Comparison of ENCODE assay signal across 8 mouse cellular contexts in the genomic region with DNA sequence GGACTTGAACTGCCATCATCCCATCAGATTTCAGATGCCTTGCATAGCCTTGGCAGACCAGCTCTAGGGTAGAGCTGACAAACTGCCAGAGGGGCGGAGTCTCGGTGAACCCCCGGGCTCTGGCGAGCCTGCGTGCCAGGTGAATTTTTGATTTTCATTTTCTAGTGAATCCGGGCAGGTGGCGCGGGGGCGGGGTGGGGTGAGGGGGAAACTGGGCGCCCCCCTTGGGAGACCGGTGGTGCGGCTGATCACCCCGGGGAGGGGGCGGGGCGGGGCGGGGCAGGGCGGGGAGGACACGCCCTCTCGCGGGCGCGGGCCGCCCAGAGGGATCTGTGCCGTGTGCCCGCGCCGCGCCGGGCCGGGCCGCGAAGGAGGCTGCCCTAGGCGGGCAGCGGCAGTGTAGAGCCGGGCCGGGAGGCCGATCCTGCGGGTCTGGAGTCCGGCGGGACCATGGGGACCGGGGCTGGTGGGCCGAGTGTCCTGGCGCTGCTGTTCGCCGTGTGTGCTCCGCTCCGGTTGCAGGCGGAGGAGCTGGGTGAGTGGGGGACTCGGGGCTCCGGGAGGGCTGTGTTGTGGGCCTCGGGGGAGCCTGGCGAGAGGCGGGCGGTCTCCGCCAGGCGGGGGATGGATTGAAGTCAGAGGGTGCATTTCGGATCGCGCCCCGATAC. TPM values are rescaled to one million over a fixed set of nuclear protein-coding genes. Genes with fewer than 3 reads are reported as not detected.
DNase-seq lines count a peak whose midpoint lies in the region; ATAC-seq and TF ChIP-seq lines count a peak whose summit lies in the region.

A gene (plus strand): TSS at position 319 of the 668 bp plus-strand sequence.

- peak within 1 kb of the TSS; percentile 83 for H3K4me3 ChIP-seq in embryonic facial prominence, embryonic 13.5 days
- H3K4me3 ChIP-seq in heart, embryonic 11.5 days (ENCODE audit: low read depth, low read length), result peak within 1 kb of the TSS; percentile 82
- H3K4me3 ChIP-seq in kidney, embryonic 14.5 days (ENCODE audit: low read length), result peak within 1 kb of the TSS; percentile 79
- peak within 1 kb of the TSS; percentile 91 for H3K4me3 ChIP-seq in liver, adult 2 months (ENCODE audit: insufficient read depth, low read depth, low read length)
- peak within 1 kb of the TSS; percentile 63 for H3K4me3 ChIP-seq in myocyte

- 0 out of 2 replicates have a peak, but pooled peaks have one; percentile 60 for TF ChIP-seq POLR2A in liver, adult 2 months (IDR thresholded peaks at IDR 0.05; ENCODE audit: extremely low read depth, insufficient read depth, low read length)
- peak; percentile 67 for TF ChIP-seq POLR2A in myocyte (IDR thresholded peaks at IDR 0.05; ENCODE audit: insufficient read length, low read depth)

- no peaks in the 10 kb centered on the region for H3K9me3 ChIP-seq in embryonic facial prominence, embryonic 13.5 days
- H3K9me3 ChIP-seq in heart, embryonic 11.5 days (replicated peaks; ENCODE audit: control insufficient read depth, low read length), result no peaks in the 10 kb centered on the region
- no peaks in the 10 kb centered on the region; the same call in 1 of the 2 replicates for H3K9me3 ChIP-seq in kidney, embryonic 14.5 days (ENCODE audit: control insufficient read depth, low read length)

- peak within 1 kb of the TSS; percentile 78 for H3K4me2 ChIP-seq in embryonic facial prominence, embryonic 13.5 days
- peak within 1 kb of the TSS; percentile 87 for H3K4me2 ChIP-seq in heart, embryonic 11.5 days
- peak within 1 kb of the TSS; percentile 75 for H3K4me2 ChIP-seq in kidney, embryonic 14.5 days (replicated peaks; ENCODE audit: low read depth, low read length)
- H3K4me2 ChIP-seq in myocyte (ENCODE audit: low read depth), result peak within 1 kb of the TSS; percentile 75

- H3K27ac ChIP-seq in embryonic facial prominence, embryonic 13.5 days, result peak within 1 kb of the TSS; percentile 72
- no peak within 1 kb of the TSS for H3K27ac ChIP-seq in heart, embryonic 11.5 days (ENCODE audit: low read depth, low read length)
- H3K27ac ChIP-seq in kidney, embryonic 14.5 days (ENCODE audit: low read depth, low read length), result peak within 1 kb of the TSS; percentile 79
- peak within 1 kb of the TSS; percentile 55 for H3K27ac ChIP-seq in liver, adult 2 months (replicated peaks; ENCODE audit: insufficient read depth, low read depth, low read length)

- TF ChIP-seq CTCF in liver, adult 2 months (IDR thresholded peaks at IDR 0.05; ENCODE audit: low read depth, low read length), result no peak

- H3K79me2 ChIP-seq in liver, adult 2 months (ENCODE audit: control insufficient read depth, insufficient read depth, low read length), result peaks cover 18% of the 10 kb centered on the region; the same call in 1 of the 2 replicates
- H3K79me2 ChIP-seq in myocyte (ENCODE audit: control insufficient read depth, insufficient read depth), result no peaks in the 10 kb centered on the region

- H3ac ChIP-seq in myocyte (ENCODE audit: control insufficient read depth, insufficient read length), result peak within 1 kb of the TSS; percentile 66

- peaks cover 21% of the 10 kb centered on the region for H3K4me1 ChIP-seq in embryonic facial prominence, embryonic 13.5 days
- H3K4me1 ChIP-seq in heart, embryonic 11.5 days (ENCODE audit: control insufficient read depth, insufficient read depth, low read length), result 0 out of 2 replicates have a peak, but pooled peaks cover 2% of the 10 kb centered on the region
- 0 out of 2 replicates have a peak, but pooled peaks cover 12% of the 10 kb centered on the region for H3K4me1 ChIP-seq in kidney, embryonic 14.5 days (ENCODE audit: control insufficient read depth, insufficient read depth, low read length)
- H3K4me1 ChIP-seq in liver, adult 2 months (ENCODE audit: control insufficient read depth, insufficient read depth, low read length), result peaks cover 10% of the 10 kb centered on the region

- peak within 1 kb of the TSS; percentile 92 for H3K9ac ChIP-seq in embryonic facial prominence, embryonic 13.5 days
- H3K9ac ChIP-seq in heart, embryonic 11.5 days (ENCODE audit: low read depth, low read length), result peak within 1 kb of the TSS; percentile 90
- H3K9ac ChIP-seq in kidney, embryonic 14.5 days (ENCODE audit: low read depth, low read length), result peak within 1 kb of the TSS; percentile 90
- peak within 1 kb of the TSS; percentile 94 for H3K9ac ChIP-seq in liver, adult 2 months (ENCODE audit: low read depth, low read length)

- under 1% methylated on average over 52 of the region's 60 CpGs for WGBS in embryonic facial prominence, embryonic 13.5 days
- 1% methylated on average over 46 of the region's 60 CpGs for WGBS in heart, embryonic 11.5 days (ENCODE audit: insufficient replicate concordance)
- WGBS in kidney, embryonic 14.5 days, result 1% methylated on average over 47 of the region's 60 CpGs
- under 1% methylated on average over 49 of the region's 60 CpGs for WGBS in liver, adult 2 months

- H3K36me3 ChIP-seq in embryonic facial prominence, embryonic 13.5 days, result no peaks in the 10 kb centered on the region
- H3K36me3 ChIP-seq in heart, embryonic 11.5 days (ENCODE audit: control insufficient read depth, insufficient read depth, low read length), result no peaks in the 10 kb centered on the region
- no peaks in the 10 kb centered on the region for H3K36me3 ChIP-seq in kidney, embryonic 14.5 days (ENCODE audit: control insufficient read depth, insufficient read depth, low read length)
- H3K36me3 ChIP-seq in liver, adult 2 months (ENCODE audit: control insufficient read depth, insufficient read depth, low read length), result no peaks in the 10 kb centered on the region
- H3K36me3 ChIP-seq in myocyte (ENCODE audit: control insufficient read depth, insufficient read depth), result no peaks in the 10 kb centered on the region

- no peaks in the 10 kb centered on the region for H3K27me3 ChIP-seq in embryonic facial prominence, embryonic 13.5 days
- H3K27me3 ChIP-seq in heart, embryonic 11.5 days (ENCODE audit: control insufficient read depth, insufficient read depth, low read length), result no peaks in the 10 kb centered on the region
- no peaks in the 10 kb centered on the region for H3K27me3 ChIP-seq in kidney, embryonic 14.5 days (ENCODE audit: control insufficient read depth, insufficient read depth, low read length)
- no peaks in the 10 kb centered on the region for H3K27me3 ChIP-seq in liver, adult 2 months (ENCODE audit: control insufficient read depth, insufficient read depth, low read length)
- no peaks in the 10 kb centered on the region for H3K27me3 ChIP-seq in myocyte (ENCODE audit: control insufficient read depth, insufficient read depth, insufficient read length)

- peak; percentile 60 for DNase-seq in 3T3-L1 (ENCODE audit: low read depth, low spot score)
- peak; percentile 69 for DNase-seq in adrenal gland, postnatal 25 days
- DNase-seq in liver, adult 2 months (ENCODE audit: extremely low read depth, low read depth, low spot score), result peak; percentile 64
- peak; percentile 45 to 74 for DNase-seq in spleen, postnatal 4 days (ENCODE audit: low spot score in 2 of 2)

- peak; percentile 94 for ATAC-seq in embryonic facial prominence, embryonic 13.5 days (ENCODE audit: insufficient number of reproducible peaks, insufficient read depth, low FRiP score, low TSS enrichment, low read depth)
- peak; percentile 91 for ATAC-seq in heart, embryonic 11.5 days (replicated peaks; ENCODE audit: insufficient number of reproducible peaks, low FRiP score, low TSS enrichment)
- ATAC-seq in kidney, embryonic 14.5 days (ENCODE audit: low FRiP score, low TSS enrichment), result peak; percentile 96

TF ChIP-seq in myocyte, 11 proteins besides CTCF, POLR2A, EP300 and RAD21:
- TF ChIP-seq MYOG (IDR thresholded peaks at IDR 0.05; ENCODE audit: control insufficient read depth in 1 of 3, insufficient read depth in 1 of 3, insufficient read length in 2 of 3, low read depth in 2 of 3) (no peak), REST (IDR thresholded peaks at IDR 0.05; ENCODE audit: insufficient read depth, insufficient read length) (no peak), MYOD1 (IDR thresholded peaks at IDR 0.05; ENCODE audit: control insufficient read depth in 1 of 3, insufficient read length in 2 of 3, low read depth in 2 of 3) (peak in 1 of 3 experiments; percentile 9), POLR2AphosphoS2 (IDR thresholded peaks at IDR 0.05; ENCODE audit: insufficient read length, low read depth) (no peak), TCF3 (IDR thresholded peaks at IDR 0.05; ENCODE audit: insufficient read length, low read depth) (no peak)

RNA-seq across cellular contexts. Expression of the gene that starts here (rescaled TPM):
- 4.0 and 4.9 TPM in 2 replicates for total RNA-seq in adrenal gland, postnatal 25 days (2021)
- 26.1 and 27.1 TPM in 2 replicates for polyA plus RNA-seq in embryonic facial prominence, embryonic 13.5 days (2015; fragmentation: Nextera tagmentation; extraction: Ambion mirVana)
- 6.8 and 9.5 TPM in 2 replicates for polyA plus RNA-seq in heart, embryonic 11.5 days (2014; fragmentation: Nextera tagmentation; extraction: Ambion mirVana)
- 18.9 and 26.5 TPM in 2 replicates for polyA plus RNA-seq in kidney, embryonic 14.5 days (2014; fragmentation: Nextera tagmentation; extraction: Ambion mirVana)
- total RNA-seq in liver, adult 2 months (2014; rRNA removed), result 3.1 and 3.5 TPM in 2 replicates
- polyA plus RNA-seq in liver, adult 2 months (2012; rRNA removed), result 2.0 and 2.3 TPM in 2 replicates
- polyA plus RNA-seq in myocyte (2012; fragmentation: generic; extraction: Trizol), result 4.2 TPM
